Mouse (Mus musculus) E14TG2a.4 (cell line): ENCODE measurements around the gene Mfsd13b.

Experiments used
- CTCF ChIP-seq: conservative IDR thresholded peaks from 2 replicates; pipeline ENCODE4 v1.5.1; 2014; ENCODE audit warnings: low read length
- NANOG ChIP-seq: IDR thresholded peaks from 2 replicates; pipeline ENCODE4 v1.6.1; 2014; ENCODE audit warnings: borderline replicate concordance, low read length, mixed read lengths
- POU5F1 ChIP-seq: IDR thresholded peaks from 2 replicates; pipeline ENCODE4 v1.6.1; 2014; ENCODE audit warnings: low read length, borderline replicate concordance

DNA sequence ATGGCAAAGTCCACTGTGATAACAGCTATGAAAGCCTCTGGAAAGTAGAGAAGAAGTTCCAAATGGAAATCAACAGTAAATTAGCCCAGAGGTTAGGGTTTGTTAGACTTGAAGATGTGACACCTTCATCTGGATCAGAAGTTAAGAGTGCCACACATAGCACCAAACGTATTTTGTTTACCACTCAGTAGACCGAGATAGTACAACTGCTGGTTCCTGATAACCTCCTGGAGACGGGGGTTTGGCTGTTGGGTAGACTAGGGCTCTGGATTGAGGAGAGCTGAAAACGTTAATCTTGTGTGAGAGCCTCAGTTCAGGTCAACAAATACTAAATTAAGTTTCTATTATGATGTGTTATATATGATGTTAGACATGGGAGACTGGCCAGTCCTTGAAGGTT lies 2.3 kb upstream of the Mfsd13b start:
- TF ChIP-seq CTCF: no peak
- no peak for TF ChIP-seq NANOG
- no peak for TF ChIP-seq POU5F1
